Mouse (Mus musculus): ENCODE data around the gene Cyp2c23. TPM values are rescaled to one million over a fixed set of nuclear protein-coding genes. Genes with fewer than 3 reads are reported as not detected.

Gene Cyp2c23
- polyA plus RNA-seq, 2 experiments = 0.05 to 0.12 TPM

DNA sequence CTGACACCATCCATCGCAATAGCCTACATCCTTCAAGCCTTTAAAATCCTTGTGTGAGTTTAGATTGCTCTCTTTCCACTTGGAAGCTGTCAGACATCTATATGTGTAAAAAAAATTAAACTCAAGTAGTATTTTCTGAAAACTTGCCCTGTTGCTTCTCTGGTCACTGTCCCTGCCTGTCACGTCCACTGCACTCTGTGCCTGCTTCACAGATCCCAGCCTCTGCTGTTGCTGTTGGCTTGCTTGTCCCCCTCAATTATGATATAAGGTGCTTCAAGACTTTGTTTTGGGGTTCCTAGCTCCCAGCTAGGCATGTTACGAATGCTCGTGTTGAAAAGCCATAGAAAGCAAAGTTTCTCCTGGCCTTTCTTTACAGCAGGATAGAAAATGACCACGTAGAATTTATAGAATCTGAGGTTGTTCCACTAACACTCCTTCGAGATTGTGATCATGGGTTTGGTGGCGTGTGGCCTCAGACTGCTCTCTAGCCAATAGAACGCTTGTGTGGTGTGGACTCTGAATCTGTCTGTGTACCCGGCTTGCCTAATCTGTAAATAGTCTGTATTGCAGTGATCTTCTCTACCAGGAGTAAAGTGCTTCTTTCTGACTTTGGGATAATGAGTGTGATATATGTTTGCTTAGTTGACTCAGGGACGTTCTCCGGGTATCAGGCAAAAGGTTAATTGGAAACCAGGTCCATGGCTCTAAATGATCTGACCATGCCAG lies 30.0 kb downstream of the Cyp2c23 start:
- WGBS = 78% methylated on average over 11 of the region's 11 CpGs
- Histone ChIP-seq H3K27me3 (ENCODE audit: control insufficient read depth, insufficient read depth, low read length) (no peaks in the 10 kb centered on the region), H3K36me3 (ENCODE audit: control insufficient read depth, insufficient read depth, low read length) (no peaks in the 10 kb centered on the region), H3K27ac (replicated peaks; ENCODE audit: low read depth, low read length) (no peak overlapping the region), H3K4me1 (ENCODE audit: control insufficient read depth, insufficient read depth, low read length) (no peaks in the 10 kb centered on the region), H3K4me2 (replicated peaks; ENCODE audit: low read depth, low read length, severe bottlenecking) (no peak overlapping the region), H3K4me3 (replicated peaks; ENCODE audit: low read length) (no peak overlapping the region), H3K9me3 (ENCODE audit: control insufficient read depth, low read length) (no peaks in the 10 kb centered on the region), H3K9ac (ENCODE audit: low read depth, low read length, severe bottlenecking) (no peak overlapping the region)
- no peak for ATAC-seq (ENCODE audit: low FRiP score, low read depth)
- TF ChIP-seq POLR2A (IDR thresholded peaks at IDR 0.05; ENCODE audit: borderline replicate concordance, extremely low read depth, insufficient read depth, insufficient read length) = no peak
- DNase-seq (ENCODE audit: low spot score) = no peak

DNA sequence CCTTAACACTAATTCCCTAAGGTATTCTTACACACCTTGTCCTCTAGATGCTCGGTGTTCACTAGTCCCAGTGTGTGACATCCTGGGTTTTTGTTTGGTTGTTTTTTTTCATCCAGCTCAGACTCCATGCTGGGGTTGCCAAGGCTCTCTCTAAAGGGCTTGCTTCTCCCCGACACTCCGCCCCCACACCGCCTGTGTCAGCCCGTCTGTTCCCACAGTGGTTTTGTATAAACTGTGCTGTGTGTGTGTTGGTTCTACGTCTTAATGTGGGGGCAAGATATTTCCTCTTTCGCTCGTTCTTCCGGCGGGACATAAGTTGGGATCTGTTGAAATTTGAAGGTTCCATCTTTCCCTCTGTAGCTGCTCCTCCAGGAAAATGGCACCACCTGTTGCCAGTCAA lies 30.9 kb downstream of the Cyp2c23 start:
- no peak for DNase-seq (ENCODE audit: low spot score)
- H3K9ac ChIP-seq (ENCODE audit: low read depth, low read length, severe bottlenecking) = no peak overlapping the region
- H3K27me3 ChIP-seq (ENCODE audit: control insufficient read depth, insufficient read depth, low read length) = no peaks in the 10 kb centered on the region
- H3K36me3 ChIP-seq (ENCODE audit: control insufficient read depth, insufficient read depth, low read length) = no peaks in the 10 kb centered on the region
- WGBS = 89% methylated on average over 10 of the region's 10 CpGs
- H3K4me2 ChIP-seq (replicated peaks; ENCODE audit: low read depth, low read length, severe bottlenecking) = no peak overlapping the region
- H3K4me1 ChIP-seq (ENCODE audit: control insufficient read depth, insufficient read depth, low read length) = no peaks in the 10 kb centered on the region
- no peak overlapping the region for H3K27ac ChIP-seq (replicated peaks; ENCODE audit: low read depth, low read length)
- H3K9me3 ChIP-seq (ENCODE audit: control insufficient read depth, low read length) = no peaks in the 10 kb centered on the region
- no peak for TF ChIP-seq POLR2A (IDR thresholded peaks at IDR 0.05; ENCODE audit: borderline replicate concordance, extremely low read depth, insufficient read depth, insufficient read length)
- H3K4me3 ChIP-seq (replicated peaks; ENCODE audit: low read length) = no peak overlapping the region
- no peak for ATAC-seq (ENCODE audit: low FRiP score, low read depth)

DNA sequence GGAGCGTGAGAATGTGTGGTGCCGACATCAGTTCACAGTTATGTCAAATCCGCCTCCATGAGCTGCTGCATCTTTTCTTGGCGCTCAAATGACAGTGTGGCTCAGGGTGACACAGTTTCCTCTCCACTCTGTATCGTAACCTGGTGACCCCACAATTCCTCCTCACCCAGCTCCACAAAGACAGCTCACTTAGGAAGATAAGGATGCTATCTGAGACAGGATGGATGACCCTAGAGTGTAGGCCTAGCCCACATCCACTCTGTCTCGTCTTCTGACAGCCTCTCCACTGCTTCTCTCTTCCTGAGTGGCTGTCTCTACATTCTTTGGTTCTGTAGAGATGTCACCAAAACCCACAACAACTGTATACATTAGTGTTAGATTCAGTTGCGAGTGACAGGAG lies 33.6 kb downstream of the Cyp2c23 start:
- no peak overlapping the region for H3K9ac ChIP-seq (ENCODE audit: low read depth, low read length, severe bottlenecking)
- DNase-seq (ENCODE audit: low spot score) = no peak
- H3K27ac ChIP-seq (replicated peaks; ENCODE audit: low read depth, low read length) = no peak overlapping the region
- no peak overlapping the region for H3K4me3 ChIP-seq (replicated peaks; ENCODE audit: low read length)
- no peak overlapping the region for H3K4me2 ChIP-seq (replicated peaks; ENCODE audit: low read depth, low read length, severe bottlenecking)
- no peaks in the 10 kb centered on the region for H3K4me1 ChIP-seq (ENCODE audit: control insufficient read depth, insufficient read depth, low read length)
- H3K36me3 ChIP-seq (ENCODE audit: control insufficient read depth, insufficient read depth, low read length) = no peaks in the 10 kb centered on the region
- no peak for ATAC-seq (ENCODE audit: low FRiP score, low read depth)
- WGBS = 74% methylated on average over 7 of the region's 7 CpGs
- H3K9me3 ChIP-seq (ENCODE audit: control insufficient read depth, low read length) = no peaks in the 10 kb centered on the region
- no peaks in the 10 kb centered on the region for H3K27me3 ChIP-seq (ENCODE audit: control insufficient read depth, insufficient read depth, low read length)
- TF ChIP-seq POLR2A (IDR thresholded peaks at IDR 0.05; ENCODE audit: borderline replicate concordance, extremely low read depth, insufficient read depth, insufficient read length) = no peak

DNA sequence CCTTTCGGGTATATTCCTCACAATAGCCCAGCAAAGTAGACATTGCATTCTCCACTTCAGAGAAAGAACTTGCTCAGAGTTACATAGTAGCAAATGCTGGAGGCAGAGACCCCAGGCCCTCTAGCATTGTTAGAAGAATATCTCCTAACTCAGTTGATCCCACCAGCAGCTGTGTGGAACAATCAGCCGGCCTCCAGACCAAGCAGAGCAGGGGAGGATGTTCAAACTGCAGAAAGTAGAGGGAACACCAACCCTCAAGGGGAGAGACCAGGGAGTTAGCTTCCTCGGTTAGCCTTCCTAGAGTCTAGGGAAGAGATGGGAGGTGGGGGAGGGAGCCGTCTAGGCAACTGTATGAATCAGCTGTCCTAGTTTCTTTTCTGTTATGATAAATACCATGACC lies 36.5 kb downstream of the Cyp2c23 start:
- no peak overlapping the region for H3K9ac ChIP-seq (ENCODE audit: low read depth, low read length, severe bottlenecking)
- H3K4me3 ChIP-seq (replicated peaks; ENCODE audit: low read length) = no peak overlapping the region
- H3K36me3 ChIP-seq (ENCODE audit: control insufficient read depth, insufficient read depth, low read length) = no peaks in the 10 kb centered on the region
- 78% methylated on average over 4 of the region's 4 CpGs for WGBS
- DNase-seq (ENCODE audit: low spot score) = no peak
- no peak overlapping the region for H3K4me2 ChIP-seq (replicated peaks; ENCODE audit: low read depth, low read length, severe bottlenecking)
- H3K9me3 ChIP-seq (ENCODE audit: control insufficient read depth, low read length) = no peaks in the 10 kb centered on the region
- no peak overlapping the region for H3K27ac ChIP-seq (replicated peaks; ENCODE audit: low read depth, low read length)
- H3K27me3 ChIP-seq (ENCODE audit: control insufficient read depth, insufficient read depth, low read length) = no peaks in the 10 kb centered on the region
- no peak for ATAC-seq (ENCODE audit: low FRiP score, low read depth)
- TF ChIP-seq POLR2A (IDR thresholded peaks at IDR 0.05; ENCODE audit: borderline replicate concordance, extremely low read depth, insufficient read depth, insufficient read length) = no peak
- no peaks in the 10 kb centered on the region for H3K4me1 ChIP-seq (ENCODE audit: control insufficient read depth, insufficient read depth, low read length)

DNA sequence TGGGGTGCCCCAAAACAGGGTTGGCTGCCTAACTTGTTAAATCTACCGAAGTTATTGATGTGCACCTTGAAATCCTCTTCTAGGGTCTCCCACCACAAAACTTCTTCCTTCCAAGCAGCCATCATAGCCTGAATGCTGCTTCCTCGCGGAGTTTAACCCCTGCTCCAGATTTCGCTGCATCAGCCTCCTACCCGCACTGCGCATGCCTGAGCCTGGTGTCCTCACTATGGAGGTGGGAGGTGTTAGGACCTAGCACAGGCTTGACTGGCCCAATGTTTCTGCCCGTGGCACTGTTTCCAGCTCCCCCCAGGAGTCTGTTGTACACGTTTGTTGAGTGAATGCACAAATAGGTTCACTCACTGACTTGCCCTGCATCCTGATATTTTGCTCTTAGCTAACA lies 38.6 kb downstream of the Cyp2c23 start:
- Histone ChIP-seq H3K9ac (ENCODE audit: low read depth, low read length, severe bottlenecking) (no peak overlapping the region), H3K27me3 (ENCODE audit: control insufficient read depth, insufficient read depth, low read length) (no peaks in the 10 kb centered on the region), H3K9me3 (ENCODE audit: control insufficient read depth, low read length) (no peaks in the 10 kb centered on the region), H3K27ac (replicated peaks; ENCODE audit: low read depth, low read length) (no peak overlapping the region), H3K4me3 (replicated peaks; ENCODE audit: low read length) (no peak overlapping the region), H3K36me3 (ENCODE audit: control insufficient read depth, insufficient read depth, low read length) (no peaks in the 10 kb centered on the region), H3K4me2 (replicated peaks; ENCODE audit: low read depth, low read length, severe bottlenecking) (no peak overlapping the region), H3K4me1 (ENCODE audit: control insufficient read depth, insufficient read depth, low read length) (no peaks in the 10 kb centered on the region)
- no peak for DNase-seq (ENCODE audit: low spot score)
- TF ChIP-seq POLR2A (IDR thresholded peaks at IDR 0.05; ENCODE audit: borderline replicate concordance, extremely low read depth, insufficient read depth, insufficient read length) = no peak
- no peak for ATAC-seq (ENCODE audit: low FRiP score, low read depth)
- 79% methylated on average over 8 of the region's 8 CpGs for WGBS
